In the genomic region with DNA sequence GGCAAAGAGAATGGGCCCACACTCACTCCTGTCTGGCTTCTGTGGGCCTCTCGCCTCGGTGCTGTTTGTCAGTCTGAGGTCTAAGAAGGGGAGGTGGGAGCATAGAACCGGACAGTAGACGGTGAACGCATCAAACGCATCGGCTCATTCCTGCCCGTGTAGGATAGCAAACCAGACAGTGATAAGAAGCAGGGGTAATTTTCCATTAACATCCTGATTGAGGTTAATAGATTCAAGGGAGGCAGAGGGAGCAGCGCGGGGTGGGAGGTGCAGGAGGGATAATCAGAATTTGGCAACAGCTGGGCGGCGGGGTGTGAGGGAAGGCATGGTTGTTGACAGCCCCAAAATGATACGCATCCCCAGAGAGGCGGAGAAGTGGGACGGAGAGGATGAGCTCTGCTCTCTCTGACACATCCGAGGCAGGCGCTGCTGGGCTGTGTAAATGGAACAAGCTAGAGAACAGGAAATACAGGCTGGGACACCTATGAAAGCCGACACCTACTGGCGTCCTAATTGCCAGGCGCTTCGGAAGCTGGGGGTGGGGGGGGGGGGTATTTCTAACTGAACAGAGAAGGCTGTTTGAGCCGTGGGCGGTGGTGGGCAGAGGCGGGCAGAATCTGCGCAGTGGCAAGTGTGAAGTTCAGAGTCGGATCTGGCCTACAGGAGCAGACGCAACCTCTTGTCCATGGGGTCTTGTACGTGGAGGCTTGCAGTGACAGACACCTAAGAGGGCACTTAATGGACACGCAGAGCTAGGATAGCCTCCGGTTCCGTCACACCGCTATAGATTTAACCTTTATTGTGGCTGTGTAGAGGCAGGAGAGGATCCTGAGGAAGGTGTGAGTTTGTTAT, we compare ENCODE assay signal across 8 mouse cellular contexts. TPM values are rescaled to one million over a fixed set of nuclear protein-coding genes. Genes with fewer than 3 reads are reported as not detected.
DNase-seq lines count a peak whose midpoint lies in the region; ATAC-seq and TF ChIP-seq lines count a peak whose summit lies in the region.

No protein-coding gene starts in this region.

- H3K27ac ChIP-seq in cerebellum, adult 2 months (ENCODE audit: insufficient read depth, low read length) = no peak overlapping the region
- H3K27ac ChIP-seq in heart, embryonic 14.5 days (replicated peaks in 1 of 2; ENCODE audit: control insufficient read depth in 1 of 2, insufficient read depth in 1 of 2, low read depth in 2 of 2, low read length in 2 of 2) = no peak overlapping the region
- peak overlapping the region; percentile 22; the same call in 1 of the 2 replicates for H3K27ac ChIP-seq in limb, embryonic 10.5 days
- no peak overlapping the region for H3K27ac ChIP-seq in neural tube, embryonic 14.5 days (ENCODE audit: low read depth, low read length)

- TF ChIP-seq CTCF in cerebellum, adult 2 months (IDR thresholded peaks at IDR 0.05; ENCODE audit: borderline replicate concordance, insufficient read depth, low read depth, low read length) = no peak

- peak overlapping the region; percentile 16 for H3K4me3 ChIP-seq in cerebellum, adult 2 months (replicated peaks; ENCODE audit: insufficient read depth, low read depth, low read length)
- peak overlapping the region; percentile 6 to 17 for H3K4me3 ChIP-seq in heart, embryonic 14.5 days (ENCODE audit: control insufficient read depth in 1 of 2, insufficient read depth in 1 of 2, low read depth in 1 of 2, low read length in 2 of 2)
- peak overlapping the region; percentile 38 for H3K4me3 ChIP-seq in limb, embryonic 10.5 days
- H3K4me3 ChIP-seq in neural tube, embryonic 14.5 days (ENCODE audit: low read depth, low read length) = no peak overlapping the region

- 0 out of 2 replicates have a peak, but pooled peaks have one; percentile 26 for ATAC-seq in heart, embryonic 14.5 days (ENCODE audit: insufficient number of reproducible peaks, insufficient read depth, low FRiP score, low read depth)
- ATAC-seq in neural tube, embryonic 14.5 days (ENCODE audit: low read depth) = peak; percentile 56; the same call in 1 of the 2 replicates

- H3K4me2 ChIP-seq in heart, embryonic 14.5 days (ENCODE audit: low read length) = peak overlapping the region; percentile 57
- peak overlapping the region; percentile 28; the same call in 1 of the 2 replicates for H3K4me2 ChIP-seq in neural tube, embryonic 14.5 days (ENCODE audit: low read depth, low read length)

- TF ChIP-seq POLR2A in cerebellum, adult 2 months (IDR thresholded peaks at IDR 0.05; ENCODE audit: borderline replicate concordance, insufficient read depth, low read length) = no peak

- no peak for DNase-seq in cerebellum, adult 2 months
- no peak for DNase-seq in cerebellum, adult 9-10 months
- peak; percentile 76 for DNase-seq in right cerebral cortex, adult 18-20 months
- no peak for DNase-seq in right cerebral cortex, postnatal 10 days (ENCODE audit: low spot score in 2 of 2)
- peak; percentile 41 for DNase-seq in limb, embryonic 10.5 days (ENCODE audit: low spot score)
- no peak for DNase-seq in spleen, adult 12 weeks (ENCODE audit: low spot score)

- no peaks in the 10 kb centered on the region for H3K36me3 ChIP-seq in heart, embryonic 14.5 days (ENCODE audit: control insufficient read depth, insufficient read depth, low read length)
- no peaks in the 10 kb centered on the region for H3K36me3 ChIP-seq in limb, embryonic 10.5 days
- no peaks in the 10 kb centered on the region for H3K36me3 ChIP-seq in neural tube, embryonic 14.5 days (ENCODE audit: control insufficient read depth, insufficient read depth, low read length)

- 0 out of 2 replicates have a peak overlapping the region, but pooled peaks have one; percentile 9 for H3K9ac ChIP-seq in heart, embryonic 14.5 days (ENCODE audit: low read length)
- no peak overlapping the region for H3K9ac ChIP-seq in neural tube, embryonic 14.5 days (replicated peaks; ENCODE audit: low read depth, low read length)

- H3K9me3 ChIP-seq in heart, embryonic 14.5 days (ENCODE audit: control insufficient read depth, low read length) = no peaks in the 10 kb centered on the region
- H3K9me3 ChIP-seq in limb, embryonic 10.5 days (replicated peaks) = no peaks in the 10 kb centered on the region
- no peaks in the 10 kb centered on the region for H3K9me3 ChIP-seq in neural tube, embryonic 14.5 days (ENCODE audit: control insufficient read depth, low read length)

- WGBS in cerebellum, adult 2 months = 27% methylated on average over 32 of the region's 32 CpGs
- WGBS in heart, embryonic 14.5 days = 13% methylated on average over 32 of the region's 32 CpGs
- 19% methylated on average over 32 of the region's 32 CpGs for WGBS in limb, embryonic 10.5 days
- WGBS in neural tube, embryonic 14.5 days = 27% methylated on average over 32 of the region's 32 CpGs

- H3K4me1 ChIP-seq in cerebellum, adult 2 months (ENCODE audit: control insufficient read depth, insufficient read depth, low read length) = no peaks in the 10 kb centered on the region
- peaks cover 6 to 9% of the 10 kb centered on the region in 2 experiments; a peak in 2 of 4 replicates for H3K4me1 ChIP-seq in heart, embryonic 14.5 days (ENCODE audit: control insufficient read depth in 2 of 2, insufficient read depth in 2 of 2, low read length in 2 of 2)
- H3K4me1 ChIP-seq in limb, embryonic 10.5 days = peaks cover 20% of the 10 kb centered on the region
- H3K4me1 ChIP-seq in neural tube, embryonic 14.5 days (ENCODE audit: control insufficient read depth, insufficient read depth, low read length) = no peaks in the 10 kb centered on the region

- H3K27me3 ChIP-seq in cerebellum, adult 2 months (ENCODE audit: control insufficient read depth, insufficient read depth, low read length) = no peaks in the 10 kb centered on the region
- 0 out of 2 replicates have a peak, but pooled peaks cover 4% of the 10 kb centered on the region for H3K27me3 ChIP-seq in heart, embryonic 14.5 days (ENCODE audit: control insufficient read depth, insufficient read depth, low read length)
- H3K27me3 ChIP-seq in limb, embryonic 10.5 days (ENCODE audit: low read depth, poor library complexity, severe bottlenecking) = peaks cover 27% of the 10 kb centered on the region
- H3K27me3 ChIP-seq in neural tube, embryonic 14.5 days (ENCODE audit: control insufficient read depth, insufficient read depth, low read length) = no peaks in the 10 kb centered on the region

RNA-seq across cellular contexts. Expression of a gene that starts 54.4 kb away (rescaled TPM):
- 6.9 and 7.0 TPM in 2 replicates for polyA plus RNA-seq in cerebellum, adult 2 months (2012; rRNA removed)
- polyA plus RNA-seq in heart, embryonic 14.5 days (2014; fragmentation: Nextera tagmentation; extraction: Ambion mirVana) = 7.4 and 8.1 TPM in 2 replicates
- 21.8 and 22.3 TPM in 2 replicates for polyA plus RNA-seq in limb, embryonic 10.5 days (2016; fragmentation: Nextera tagmentation; extraction: Ambion mirVana)
- polyA plus RNA-seq in neural tube, embryonic 14.5 days (2014; fragmentation: Nextera tagmentation; extraction: Ambion mirVana) = 12.1 and 13.4 TPM in 2 replicates

RNA-seq across cellular contexts. Expression of a gene that starts 54.6 kb away (rescaled TPM):
- 13.9 and 14.5 TPM in 2 replicates for polyA plus RNA-seq in cerebellum, adult 2 months (2012; rRNA removed)
- polyA plus RNA-seq in heart, embryonic 14.5 days (2014; fragmentation: Nextera tagmentation; extraction: Ambion mirVana) = 11.0 and 12.3 TPM in 2 replicates
- polyA plus RNA-seq in limb, embryonic 10.5 days (2016; fragmentation: Nextera tagmentation; extraction: Ambion mirVana) = 13.8 and 15.1 TPM in 2 replicates
- 10.4 and 15.4 TPM in 2 replicates for polyA plus RNA-seq in neural tube, embryonic 14.5 days (2014; fragmentation: Nextera tagmentation; extraction: Ambion mirVana)

Comparison
In these comparisons a context has a peak if more than half of its experiments do, and no peak if none do; other contexts are left out.
1. DNase-seq: peak in right cerebral cortex, adult 18-20 months (single experiment) and limb, embryonic 10.5 days (single experiment); none in cerebellum, adult 2 months (0 of 2), cerebellum, adult 9-10 months (single experiment), right cerebral cortex, postnatal 10 days (0 of 2) and spleen, adult 12 weeks (single experiment).